Mouse (Mus musculus): Measurements from ENCODE around the gene Vmn1r107.
"Not testable (repeated sequence)": the region's sequence is repeated elsewhere in the genome, so short reads cannot be mapped to it uniquely, and the experiment has no call there.

The Vmn1r107 gene

DNA sequence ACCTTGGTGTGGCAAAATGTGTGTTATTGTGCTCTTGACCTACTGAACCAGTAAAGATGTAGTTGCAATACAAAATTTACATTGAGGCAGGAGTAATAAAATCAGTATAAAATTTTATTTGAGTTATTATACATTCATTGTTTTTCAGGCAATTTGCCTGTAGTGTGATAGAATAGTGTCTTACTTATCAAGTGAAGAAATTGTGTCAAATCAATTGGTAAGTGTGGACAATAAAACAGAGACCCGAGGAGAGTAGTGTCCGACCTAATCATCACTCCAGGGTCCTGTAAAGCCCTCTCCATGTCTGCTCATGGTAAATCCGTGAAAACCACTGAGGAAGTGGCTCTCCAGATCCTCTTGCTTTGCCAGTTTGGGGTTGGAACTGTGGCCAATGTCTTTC lies at the start of gene Vmn1r107:
Gene Vmn1r107, plus strand, starts transcription at position 301 of the 400 bp plus-strand sequence.
- DNase-seq (ENCODE audit: low spot score): not testable (repeated sequence)

DNA sequence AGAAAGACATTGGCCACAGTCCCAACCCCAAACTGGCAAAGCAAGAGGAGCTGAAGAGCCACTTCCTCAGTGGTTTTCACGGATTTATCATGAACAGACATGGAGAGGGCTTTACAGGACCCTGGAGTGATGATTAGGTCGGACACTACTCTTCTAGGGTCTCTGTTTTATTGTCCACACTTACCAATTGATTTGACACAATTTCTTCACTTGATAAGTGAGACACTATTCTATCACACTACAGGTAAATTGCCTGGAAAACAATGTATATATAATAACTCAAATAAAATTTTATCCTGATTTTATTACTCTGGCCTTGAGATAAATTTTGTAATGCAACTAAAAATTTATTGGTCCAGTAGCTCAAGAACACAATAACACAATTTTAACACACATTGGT lies 34.4 kb downstream of the Vmn1r107 start, which contains the start of gene Vmn1r111:
Gene Vmn1r111, minus strand, starts transcription at position 101 of the 400 bp plus-strand sequence.
- not testable (repeated sequence) for DNase-seq (ENCODE audit: low spot score)
